Mouse (Mus musculus) C2C12 (cell line): Measurements from ENCODE around the gene Ssh2. TPM values are rescaled to one million over a fixed set of nuclear protein-coding genes. Genes with fewer than 3 reads are reported as not detected.

Source experiments
- H3K27me3 ChIP-seq: one replicate; pipeline ENCODE4 v1.6.1; 2011; ENCODE audit not compliant: control insufficient read depth, insufficient read depth, insufficient read length
- H3K36me3 ChIP-seq: one replicate; pipeline ENCODE4 v1.6.1; 2011; ENCODE audit not compliant: control insufficient read depth, insufficient read depth
- H3K4me3 ChIP-seq: one replicate; pipeline ENCODE4 v1.5.1; 2011; ENCODE audit warnings: mild to moderate bottlenecking, control low read depth; ENCODE audit not compliant: poor library complexity, insufficient read depth, severe bottlenecking
- H3K79me2 ChIP-seq: one replicate; pipeline ENCODE4 v1.6.1; 2011; ENCODE audit not compliant: control insufficient read depth, insufficient read depth
- H3K79me3 ChIP-seq: one replicate; pipeline ENCODE4 v1.6.1; 2011; ENCODE audit warnings: low read depth, control low read depth
- H3ac ChIP-seq: one replicate; pipeline ENCODE3; 2011; ENCODE audit warnings: low read depth; ENCODE audit not compliant: control insufficient read depth, insufficient read length
- CEBPB ChIP-seq: IDR thresholded peaks from one replicate; pipeline ENCODE4 v1.6.1; 2011; ENCODE audit warnings: low read depth, mild to moderate bottlenecking, control low read depth, moderate library complexity
- CTCF ChIP-seq: IDR thresholded peaks from one replicate; pipeline ENCODE4 v1.5.1; 2011; ENCODE audit not compliant: control insufficient read depth, insufficient read depth, insufficient read length
- FOSL1 ChIP-seq: IDR thresholded peaks from one replicate; pipeline ENCODE4 v1.8.0; 2011; ENCODE audit warnings: mild to moderate bottlenecking, low read length; ENCODE audit not compliant: poor library complexity, insufficient read depth, severe bottlenecking
- MAX ChIP-seq: IDR thresholded peaks from one replicate; pipeline ENCODE4 v1.6.1; 2011; ENCODE audit warnings: mild to moderate bottlenecking, control low read depth
- MYOD1 ChIP-seq: IDR thresholded peaks from one replicate; pipeline ENCODE4 v1.6.1; 2011; ENCODE audit warnings: low read depth; ENCODE audit not compliant: control insufficient read depth, insufficient read length
- MYOG ChIP-seq: IDR thresholded peaks from one replicate; pipeline ENCODE4 v1.6.1; 2011; ENCODE audit not compliant: control insufficient read depth, insufficient read length; ENCODE audit errors: extremely low read depth
- USF1 ChIP-seq: IDR thresholded peaks from one replicate; pipeline ENCODE4 v1.6.1; 2011; ENCODE audit warnings: low read depth, mild to moderate bottlenecking, control low read depth, moderate library complexity
- polyA plus RNA-seq: library from polyadenylated mRNA; unstranded; fragments of >200 nt; fragmentation: generic; extraction: Trizol; gene quantifications from one replicate; pipeline ENCODE4 v1.2.1, GENCODE M21; 2012; ENCODE audit warnings: missing spikeins

Ssh2 gene
- polyA plus RNA-seq, 1 experiment, result 2.7 TPM

DNA sequence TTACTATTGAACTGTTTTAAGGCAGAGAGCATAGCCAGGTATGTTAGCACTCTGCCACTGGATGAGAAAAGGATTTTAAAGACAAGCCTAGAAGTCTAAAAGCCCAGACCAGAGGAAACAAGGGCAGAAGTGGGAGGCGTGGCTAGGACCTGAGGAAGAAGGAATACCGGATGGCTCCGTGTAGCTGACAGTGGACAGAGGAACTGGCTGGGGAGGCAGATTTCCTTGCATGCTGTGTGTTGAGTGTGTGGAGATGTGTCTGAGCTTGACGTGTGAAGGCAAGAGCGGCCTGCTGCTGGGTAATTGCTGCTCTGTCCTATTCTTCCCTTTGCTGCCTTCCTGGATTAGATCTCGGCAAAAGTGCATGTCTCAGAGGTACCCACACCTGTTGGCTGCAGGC lies 286.4 kb downstream of the Ssh2 start:
- H3K79me3 ChIP-seq, result peaks cover 26% of the 10 kb centered on the region
- no peaks in the 10 kb centered on the region for H3K27me3 ChIP-seq
- no peak overlapping the region for H3ac ChIP-seq
- peaks cover 81% of the 10 kb centered on the region for H3K36me3 ChIP-seq
- H3K79me2 ChIP-seq, result peaks cover 44% of the 10 kb centered on the region
- TF ChIP-seq USF1 (no peak), CEBPB (no peak), MYOG (no peak), MYOD1 (no peak), FOSL1 (no peak), MAX (no peak), CTCF (no peak)
- H3K4me3 ChIP-seq, result no peak overlapping the region

DNA sequence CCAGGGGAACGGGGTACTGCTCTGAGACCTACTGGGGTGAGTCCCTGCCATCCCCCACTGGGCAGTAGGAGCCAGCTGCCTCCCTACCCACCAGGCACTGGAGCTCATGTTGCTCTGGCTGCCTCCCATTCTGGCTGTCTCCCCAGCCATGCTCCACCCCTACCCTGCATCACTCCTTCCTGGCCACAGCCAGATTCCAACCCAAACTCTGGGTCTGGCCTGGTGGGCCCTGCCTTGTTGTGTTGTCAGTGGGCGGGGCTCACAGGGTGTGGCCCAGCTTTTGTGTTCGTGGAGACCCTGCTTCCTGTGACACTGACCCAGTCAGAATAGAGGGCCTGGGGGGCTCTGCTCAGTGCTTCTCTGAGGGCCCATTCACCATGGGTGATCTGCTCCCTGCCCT lies 287.4 kb downstream of the Ssh2 start:
- no peak for TF ChIP-seq USF1
- TF ChIP-seq MYOD1, result no peak
- TF ChIP-seq CEBPB, result no peak
- no peak for TF ChIP-seq CTCF
- no peak for TF ChIP-seq MYOG
- no peak for TF ChIP-seq FOSL1
- no peak for TF ChIP-seq MAX
- peaks cover 33% of the 10 kb centered on the region for H3K79me2 ChIP-seq
- H3ac ChIP-seq, result no peak overlapping the region
- no peaks in the 10 kb centered on the region for H3K27me3 ChIP-seq
- H3K4me3 ChIP-seq, result no peak overlapping the region
- H3K79me3 ChIP-seq, result peaks cover 17% of the 10 kb centered on the region
- peaks cover 87% of the 10 kb centered on the region for H3K36me3 ChIP-seq

DNA sequence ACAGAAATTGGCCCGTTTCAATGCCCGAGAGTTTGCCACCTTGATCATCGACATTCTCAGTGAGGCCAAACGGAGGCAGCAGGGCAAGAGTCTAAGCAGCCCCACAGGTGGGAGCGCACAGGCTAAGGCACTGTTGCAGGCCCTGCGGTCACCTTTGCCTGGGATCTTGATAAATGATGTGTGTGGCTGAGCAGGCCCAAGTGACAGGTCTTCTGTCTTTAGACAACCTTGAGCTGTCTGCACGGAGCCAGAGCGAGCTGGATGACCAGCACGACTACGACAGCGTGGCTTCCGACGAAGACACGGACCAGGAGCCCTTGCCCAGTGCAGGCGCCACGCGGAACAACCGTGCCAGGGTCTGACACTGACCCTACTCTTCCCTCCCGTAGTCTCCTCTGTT lies 288.3 kb downstream of the Ssh2 start:
- TF ChIP-seq CTCF (no peak), FOSL1 (no peak), CEBPB (no peak), MYOD1 (no peak), MYOG (no peak)
- no peak overlapping the region for H3ac ChIP-seq
- H3K36me3 ChIP-seq, result peaks cover 91% of the 10 kb centered on the region
- peaks cover 25% of the 10 kb centered on the region for H3K79me2 ChIP-seq
- H3K4me3 ChIP-seq, result no peak overlapping the region
- no peaks in the 10 kb centered on the region for H3K27me3 ChIP-seq
- H3K79me3 ChIP-seq, result peaks cover 9% of the 10 kb centered on the region

GRCm38 (mm10) chr11:77505291-77505980 lies 289.3 kb downstream of the Ssh2 start:
- no peak for TF ChIP-seq FOSL1
- no peak for TF ChIP-seq USF1
- no peak for TF ChIP-seq MYOG
- TF ChIP-seq MAX, result no peak
- TF ChIP-seq CEBPB, result no peak
- TF ChIP-seq MYOD1, result no peak
- TF ChIP-seq CTCF, result no peak
- Histone ChIP-seq H3K27me3 (no peaks in the 10 kb centered on the region), H3K79me3 (peaks cover 9% of the 10 kb centered on the region), H3K4me3 (no peak overlapping the region), H3ac (no peak overlapping the region), H3K79me2 (peaks cover 16% of the 10 kb centered on the region), H3K36me3 (peaks cover 90% of the 10 kb centered on the region)

GRCm38 (mm10) chr11:77506273-77506672 lies 290.2 kb downstream of the Ssh2 start:
- H3K36me3 ChIP-seq, result peaks cover 82% of the 10 kb centered on the region
- peaks cover 9% of the 10 kb centered on the region for H3K79me3 ChIP-seq
- H3K27me3 ChIP-seq, result no peaks in the 10 kb centered on the region

GRCm38 (mm10) chr11:77506941-77507340 lies 290.9 kb downstream of the Ssh2 start:
- Histone ChIP-seq H3K79me3 (peaks cover 9% of the 10 kb centered on the region), H3K36me3 (peaks cover 76% of the 10 kb centered on the region), H3K27me3 (no peaks in the 10 kb centered on the region), H3ac (no peak overlapping the region), H3K4me3 (no peak overlapping the region), H3K79me2 (peaks cover 4% of the 10 kb centered on the region)
- TF ChIP-seq MAX (no peak), MYOG (no peak), CTCF (no peak), CEBPB (no peak), USF1 (no peak), MYOD1 (no peak), FOSL1 (no peak)

More at GRCm38 (mm10) chr11:77506273-77506672, 290.2 kb downstream of the Ssh2 start:
- Histone ChIP-seq H3ac (no peak overlapping the region), H3K79me2 (peaks cover 9% of the 10 kb centered on the region), H3K4me3 (no peak overlapping the region)
- no peak for TF ChIP-seq CEBPB
- no peak for TF ChIP-seq CTCF
- no peak for TF ChIP-seq MYOG
- TF ChIP-seq MAX, result no peak
- no peak for TF ChIP-seq FOSL1
- no peak for TF ChIP-seq MYOD1
- no peak for TF ChIP-seq USF1
